Comparison of ENCODE assay signal across 9 mouse cellular contexts in the genomic region with DNA sequence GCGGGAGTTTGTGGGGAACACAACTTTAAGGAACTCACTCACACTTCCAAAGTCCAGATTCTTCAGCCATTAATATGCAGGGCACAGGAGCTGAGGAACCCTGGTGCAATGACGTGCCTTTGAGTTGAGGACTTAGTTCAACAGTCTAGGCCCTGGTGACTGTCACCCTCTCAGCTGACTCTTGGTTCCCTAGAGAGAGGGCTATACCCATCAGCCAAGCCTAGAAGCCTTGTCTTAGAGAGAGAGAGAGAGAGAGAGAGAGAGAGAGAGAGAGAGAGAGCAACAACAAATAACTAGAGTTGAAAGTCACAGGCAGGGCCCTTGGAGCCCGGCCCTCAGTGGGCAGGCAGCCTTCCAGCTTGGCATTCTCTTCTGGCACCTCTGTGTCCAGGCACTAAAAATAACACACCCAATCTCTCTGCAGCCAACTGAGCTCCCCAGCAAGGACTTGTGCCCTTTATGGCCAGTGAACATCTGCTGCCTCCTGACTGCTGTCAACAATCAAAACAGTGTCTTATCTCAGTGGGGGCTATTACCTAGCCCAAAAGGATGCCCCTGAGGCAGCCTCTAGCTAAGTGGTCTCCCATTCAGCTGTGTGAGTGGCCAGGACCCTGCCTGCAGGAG. TPM values are rescaled to one million over a fixed set of nuclear protein-coding genes. Genes with fewer than 3 reads are reported as not detected.
A peak's percentile ranks its signal among the peaks of the same experiment; 100 is the strongest.
DNase-seq lines count a peak whose midpoint lies in the region; ATAC-seq and TF ChIP-seq lines count a peak whose summit lies in the region.
"Had no signal": no experiment of that assay in that cellular context is flagged by ENCODE, and none has a peak within 500 bp of the region (broad histone marks: within the 10 kb centered on the region; RNA-seq: fewer than 3 reads in every experiment).

No protein-coding gene starts in this region.

- H3K27me3 ChIP-seq in heart, embryonic 14.5 days (ENCODE audit: control insufficient read depth, insufficient read depth, low read length): no peaks in the 10 kb centered on the region
- H3K27me3 ChIP-seq in lung, embryonic 14.5 days (ENCODE audit: insufficient read depth, low read length): no peaks in the 10 kb centered on the region
- no peaks in the 10 kb centered on the region for H3K27me3 ChIP-seq in limb, embryonic 10.5 days (ENCODE audit: low read depth, poor library complexity, severe bottlenecking)

- peak overlapping the region; percentile 87 to 95 for H3K27ac ChIP-seq in heart, embryonic 14.5 days (replicated peaks in 1 of 2; ENCODE audit: control insufficient read depth in 1 of 2, insufficient read depth in 1 of 2, low read depth in 2 of 2, low read length in 2 of 2)
- H3K27ac ChIP-seq in lung, embryonic 14.5 days (ENCODE audit: low read depth): no peak overlapping the region
- no peak overlapping the region for H3K27ac ChIP-seq in limb, embryonic 10.5 days

- WGBS in heart, embryonic 14.5 days: 35% methylated on average over 3 of the region's 3 CpGs
- WGBS in lung, embryonic 14.5 days: 50% methylated on average over 3 of the region's 3 CpGs
- WGBS in limb, embryonic 10.5 days: 77% methylated on average over 3 of the region's 3 CpGs

- DNase-seq in right cerebral cortex, adult 18-20 months: peak; percentile 21
- DNase-seq in right cerebral cortex, postnatal 25 days: no peak
- DNase-seq in cerebellum, adult 9-10 months: peak; percentile 74
- peak; percentile 51 for DNase-seq in lung, embryonic 14.5 days
- DNase-seq in yolk sac, embryonic 10.5 days (ENCODE audit: low spot score): no peak
- no peak for DNase-seq in spleen, adult 18-20 months
- DNase-seq in limb, embryonic 10.5 days (ENCODE audit: low spot score): no peak

- no peak overlapping the region for H3K9ac ChIP-seq in heart, embryonic 14.5 days (ENCODE audit: low read length)
- H3K9ac ChIP-seq in lung, embryonic 14.5 days: no peak overlapping the region

- TF ChIP-seq CTCF in lung, embryonic 14.5 days (IDR thresholded peaks at IDR 0.05; ENCODE audit: low read depth): no peak

- H3K4me2 ChIP-seq in heart, embryonic 14.5 days (ENCODE audit: low read length): no peak overlapping the region
- H3K4me2 ChIP-seq in lung, embryonic 14.5 days: no peak overlapping the region

- H3K4me1 ChIP-seq in heart, embryonic 14.5 days (ENCODE audit: control insufficient read depth in 2 of 2, insufficient read depth in 2 of 2, low read length in 2 of 2): peaks cover 12 to 38% of the 10 kb centered on the region in 2 experiments
- H3K4me1 ChIP-seq in lung, embryonic 14.5 days (ENCODE audit: insufficient read depth): no peaks in the 10 kb centered on the region
- H3K4me1 ChIP-seq in limb, embryonic 10.5 days: peaks cover 5% of the 10 kb centered on the region; the same call in 1 of the 2 replicates

- peak; percentile 81 for ATAC-seq in heart, embryonic 14.5 days (ENCODE audit: insufficient number of reproducible peaks, insufficient read depth, low FRiP score, low read depth)
- peak; percentile 55; the same call in 1 of the 2 replicates for ATAC-seq in lung, embryonic 14.5 days (ENCODE audit: insufficient read depth)

- no peaks in the 10 kb centered on the region for H3K36me3 ChIP-seq in heart, embryonic 14.5 days (ENCODE audit: control insufficient read depth, insufficient read depth, low read length)
- no peaks in the 10 kb centered on the region for H3K36me3 ChIP-seq in lung, embryonic 14.5 days (ENCODE audit: insufficient read depth)
- H3K36me3 ChIP-seq in limb, embryonic 10.5 days: no peaks in the 10 kb centered on the region

- no peak overlapping the region for H3K4me3 ChIP-seq in heart, embryonic 14.5 days (ENCODE audit: control insufficient read depth in 1 of 2, insufficient read depth in 1 of 2, low read depth in 1 of 2, low read length in 2 of 2)
- H3K4me3 ChIP-seq in lung, embryonic 14.5 days (ENCODE audit: low read depth, low read length): no peak overlapping the region
- no peak overlapping the region for H3K4me3 ChIP-seq in limb, embryonic 10.5 days
- H3K4me3 ChIP-seq: erythroblast, embryonic 14.5 days had no signal

- H3K9me3 ChIP-seq in heart, embryonic 14.5 days (ENCODE audit: control insufficient read depth, low read length): peaks cover 4% of the 10 kb centered on the region; the same call in 1 of the 2 replicates
- H3K9me3 ChIP-seq in lung, embryonic 14.5 days (ENCODE audit: low read depth, low read length): no peaks in the 10 kb centered on the region
- no peaks in the 10 kb centered on the region for H3K9me3 ChIP-seq in limb, embryonic 10.5 days (replicated peaks)

RNA-seq across cellular contexts. Expression of a gene that starts 28.0 kb away (rescaled TPM):
- 9.2 and 10.6 TPM in 2 replicates for polyA plus RNA-seq in heart, embryonic 14.5 days (2014; fragmentation: Nextera tagmentation; extraction: Ambion mirVana)
- polyA plus RNA-seq in lung, embryonic 14.5 days (2014; fragmentation: Nextera tagmentation; extraction: Ambion mirVana): 24.3 and 24.9 TPM in 2 replicates
- polyA plus RNA-seq in limb, embryonic 10.5 days (2016; fragmentation: Nextera tagmentation; extraction: Ambion mirVana): 25.1 and 32.1 TPM in 2 replicates
- polyA plus RNA-seq: erythroblast, embryonic 14.5 days had no signal

Comparison
In these comparisons a context has a peak if more than half of its experiments do, and no peak if none do; other contexts are left out.
1. DNase-seq: peak in right cerebral cortex, adult 18-20 months (single experiment), cerebellum, adult 9-10 months (single experiment) and lung, embryonic 14.5 days (single experiment); none in right cerebral cortex, postnatal 25 days (single experiment), yolk sac, embryonic 10.5 days (single experiment), spleen, adult 18-20 months (0 of 2) and limb, embryonic 10.5 days (single experiment).
2. H3K27ac ChIP-seq: peak in heart, embryonic 14.5 days (2 of 2); none in lung, embryonic 14.5 days (single experiment) and limb, embryonic 10.5 days (single experiment).